In genomic region chr5:144632295-144632694, GRCm38 (mm10) we compare ENCODE assay signal across 12 mouse cellular contexts.
"Had no signal": no experiment of that assay in that cellular context is flagged by ENCODE, and none has a peak within 500 bp of the region (broad histone marks: within the 10 kb centered on the region; RNA-seq: fewer than 3 reads in every experiment).

No protein-coding gene starts in this region.

- DNase-seq: lung, adult 18-20 months; lung, embryonic 14.5 days; lung, postnatal 10 days; lung, postnatal 4 days; midbrain, embryonic 14.5 days; retina, postnatal 1 day; right cerebral cortex, postnatal 25 days; spleen, adult 18-20 months; thymus, adult 18-20 months; thymus, postnatal 14 days; thymus, postnatal 36 days had no signal

- ATAC-seq: midbrain, embryonic 16.5 days had no signal
